Mouse (Mus musculus) heart, embryonic 16.5 days (tissue): ENCODE results near the gene Tbc1d30. TPM values are rescaled to one million over a fixed set of nuclear protein-coding genes. Genes with fewer than 3 reads are reported as not detected.
"Not testable (repeated sequence)": the region's sequence is repeated elsewhere in the genome, so short reads cannot be mapped to it uniquely, and the experiment has no call there.

Experiments
- ATAC-seq: fragments of 200-750 bp; cut with Nextera tagmentation; replicated peaks from 2 replicates; pipeline ENCODE4 v1.8.0; 2017; ENCODE audit warnings: moderate number of reproducible peaks; ENCODE audit not compliant: insufficient read depth, low FRiP score; ENCODE audit errors: extremely low read depth
- H3K27ac ChIP-seq: fragments of 300-500 bp; sonication (generic); 2 replicates; pipeline ENCODE4 v1.5.1; 2014; ENCODE audit warnings: mild to moderate bottlenecking, low read length, control low read depth, moderate library complexity
- H3K27me3 ChIP-seq: fragments of 300-500 bp; sonication (generic); 2 replicates; pipeline ENCODE4 v1.6.1; 2014; ENCODE audit warnings: low read length, mixed read lengths; ENCODE audit not compliant: control insufficient read depth, insufficient read depth
- H3K36me3 ChIP-seq: fragments of 300-500 bp; sonication (generic); 2 replicates; pipeline ENCODE4 v1.6.1; 2014; ENCODE audit not compliant: control insufficient read depth, insufficient read depth
- H3K4me1 ChIP-seq: fragments of 300-500 bp; sonication (generic); 2 replicates; pipeline ENCODE4 v1.6.1; 2014; ENCODE audit warnings: low read length, mixed read lengths; ENCODE audit not compliant: control insufficient read depth, insufficient read depth
- H3K4me2 ChIP-seq: fragments of 300-500 bp; sonication (generic); 2 replicates; pipeline ENCODE4 v1.6.1; 2014; ENCODE audit warnings: low read depth, mild to moderate bottlenecking, control low read depth, low read length
- H3K4me3 ChIP-seq: fragments of 300-500 bp; sonication (generic); 2 replicates; pipeline ENCODE4 v1.5.1; 2014; ENCODE audit warnings: mild to moderate bottlenecking, control low read depth, low read length
- H3K9ac ChIP-seq: fragments of 300-500 bp; sonication (generic); 2 replicates; pipeline ENCODE4 v1.6.1; 2014; ENCODE audit warnings: low read length, control low read depth
- H3K9me3 ChIP-seq: fragments of 300-500 bp; sonication (generic); replicated peaks from 2 replicates; pipeline ENCODE4 v1.6.1; 2016; ENCODE audit warnings: low read length; ENCODE audit not compliant: control insufficient read depth
- WGBS: fragments of 180-500 bp; shearing (Covaris S2); extraction: QIAGEN DNeasy Blood & Tissue Kit; methylation state at CpG from one replicate; pipeline ENCODE4 v1.1.7; 2014; 5-methylcytosine and 5-hydroxymethylcytosine counted together
- polyA plus RNA-seq: library from polyadenylated mRNA; unstranded; fragments of >200 nt; fragmentation: Nextera tagmentation; extraction: Ambion mirVana; gene quantifications from 2 replicates; pipeline ENCODE4 v1.2.1, GENCODE M21; 2015

Gene Tbc1d30
- polyA plus RNA-seq, 1 experiment from 2014 or later: 1.2 TPM

DNA sequence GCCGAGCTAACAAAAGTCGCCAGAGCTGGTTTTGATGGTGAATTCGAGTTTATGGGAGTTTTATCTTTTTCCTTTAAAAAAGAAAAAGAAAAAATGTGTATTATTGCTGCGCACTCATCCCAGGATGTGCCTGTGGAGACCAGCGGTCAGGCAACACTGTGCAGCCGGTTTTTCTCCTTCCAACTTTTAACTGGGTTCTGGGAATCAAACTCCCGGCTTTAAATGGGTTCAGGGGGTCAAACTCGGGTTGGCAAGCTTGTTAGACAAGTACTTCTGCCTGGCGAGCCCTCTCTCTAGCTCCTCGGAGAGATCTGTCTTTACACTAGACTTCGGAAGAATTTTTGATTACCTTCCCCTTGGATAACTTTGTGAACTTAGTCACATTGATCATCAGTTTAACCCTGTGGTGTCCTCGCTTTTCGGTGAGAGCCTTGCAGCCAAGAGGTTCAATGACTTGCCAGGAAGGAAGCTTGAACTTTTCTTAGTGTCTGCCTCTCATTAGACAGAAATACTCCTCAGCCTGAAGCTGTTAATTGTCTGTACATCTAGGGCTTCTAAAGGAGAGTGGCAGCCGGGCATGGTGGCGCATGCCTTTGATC is 713 bp upstream of the Tbc1d30 start:
- 36% methylated on average over 15 of the region's 15 CpGs for WGBS

GRCm38 (mm10) chr10:121350357-121351065 is 567 bp downstream of the Tbc1d30 start:
- 3% methylated on average over 34 of the region's 35 CpGs for WGBS

More for the DNA sequence above, 713 bp upstream of the Tbc1d30 start:
- H3K4me2 ChIP-seq: peak overlapping the region; percentile 98
- H3K9ac ChIP-seq: peak overlapping the region; percentile 77
- H3K27ac ChIP-seq: no peak overlapping the region
- no peaks in the 10 kb centered on the region for H3K36me3 ChIP-seq
- no peaks in the 10 kb centered on the region for H3K9me3 ChIP-seq
- ATAC-seq: no peak
- peaks cover 4% of the 10 kb centered on the region; the same call in 1 of the 2 replicates for H3K27me3 ChIP-seq
- H3K4me1 ChIP-seq: peaks cover 19% of the 10 kb centered on the region
- H3K4me3 ChIP-seq: peak overlapping the region; percentile 68

DNA sequence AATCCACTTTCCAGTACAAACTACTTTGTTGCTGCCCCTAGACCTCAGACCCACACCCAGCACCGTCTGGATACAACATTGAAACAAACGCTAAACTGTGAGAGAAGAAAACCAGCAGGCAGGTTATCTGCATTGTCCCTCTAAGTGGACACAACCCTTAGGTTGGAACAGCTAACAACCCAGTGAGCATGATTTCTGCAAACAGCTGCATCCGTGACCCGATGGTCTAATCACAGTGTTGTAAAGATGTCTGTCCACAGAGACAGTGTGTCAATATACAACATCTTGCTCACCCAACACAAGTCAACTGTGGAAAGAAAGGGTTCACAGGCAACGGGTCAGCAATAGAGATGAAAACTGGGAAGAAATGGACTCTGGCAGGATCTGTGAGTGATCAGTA is 1.8 kb downstream of the Tbc1d30 start:
- Histone ChIP-seq H3K9ac (peak overlapping the region; percentile 41), H3K4me1 (peaks cover 19% of the 10 kb centered on the region), H3K27me3 (peaks cover 4% of the 10 kb centered on the region; the same call in 1 of the 2 replicates), H3K4me2 (peak overlapping the region; percentile 98), H3K9me3 (no peaks in the 10 kb centered on the region), H3K36me3 (no peaks in the 10 kb centered on the region), H3K27ac (peak overlapping the region; percentile 79), H3K4me3 (peak overlapping the region; percentile 26)
- ATAC-seq: peak; percentile 11; the same call in 1 of the 2 replicates
- 25% methylated on average over 5 of the region's 5 CpGs for WGBS

More at GRCm38 (mm10) chr10:121350357-121351065, 567 bp downstream of the Tbc1d30 start:
- Histone ChIP-seq H3K9me3 (no peaks in the 10 kb centered on the region), H3K27ac (peak overlapping the region; percentile 52), H3K4me1 (peaks cover 19% of the 10 kb centered on the region), H3K4me2 (peak overlapping the region; percentile 98), H3K4me3 (peak overlapping the region; percentile 68), H3K36me3 (no peaks in the 10 kb centered on the region), H3K27me3 (peaks cover 4% of the 10 kb centered on the region; the same call in 1 of the 2 replicates), H3K9ac (peak overlapping the region; percentile 77)
- ATAC-seq: peak; percentile 50

- Histone ChIP-seq H3K27me3 (no peaks in the 10 kb centered on the region), H3K4me3 (no peak overlapping the region), H3K9ac (no peak overlapping the region), H3K9me3 (no peaks in the 10 kb centered on the region), H3K4me2 (no peak overlapping the region), H3K4me1 (peaks cover 3% of the 10 kb centered on the region; the same call in 1 of the 2 replicates), H3K27ac (peak overlapping the region; percentile 40), H3K36me3 (no peaks in the 10 kb centered on the region)
- WGBS: 43% methylated on average over 6 of the region's 6 CpGs
- ATAC-seq: no peak
Observed at GRCm38 (mm10) chr10:121343867-121344266, 7.2 kb downstream of the Tbc1d30 start.

- Histone ChIP-seq H3K27ac (no peak overlapping the region), H3K27me3 (no peaks in the 10 kb centered on the region), H3K4me2 (no peak overlapping the region), H3K9me3 (no peaks in the 10 kb centered on the region), H3K36me3 (no peaks in the 10 kb centered on the region), H3K9ac (no peak overlapping the region), H3K4me1 (0 out of 2 replicates have a peak, but pooled peaks cover 2% of the 10 kb centered on the region), H3K4me3 (no peak overlapping the region)
- WGBS: 95% methylated on average over 10 of the region's 10 CpGs
- no peak for ATAC-seq
Observed at GRCm38 (mm10) chr10:121342260-121342659, 8.8 kb downstream of the Tbc1d30 start.

GRCm38 (mm10) chr10:121340754-121341593 is 10.1 kb downstream of the Tbc1d30 start:
- 65% methylated on average over 11 of the region's 11 CpGs for WGBS
- no peak for ATAC-seq
- no peak overlapping the region for H3K4me3 ChIP-seq
- no peaks in the 10 kb centered on the region for H3K9me3 ChIP-seq
- H3K4me2 ChIP-seq: no peak overlapping the region
- H3K4me1 ChIP-seq: 0 out of 2 replicates have a peak, but pooled peaks cover 2% of the 10 kb centered on the region
- H3K27ac ChIP-seq: no peak overlapping the region
- H3K36me3 ChIP-seq: no peaks in the 10 kb centered on the region
- H3K9ac ChIP-seq: no peak overlapping the region
- no peaks in the 10 kb centered on the region for H3K27me3 ChIP-seq

DNA sequence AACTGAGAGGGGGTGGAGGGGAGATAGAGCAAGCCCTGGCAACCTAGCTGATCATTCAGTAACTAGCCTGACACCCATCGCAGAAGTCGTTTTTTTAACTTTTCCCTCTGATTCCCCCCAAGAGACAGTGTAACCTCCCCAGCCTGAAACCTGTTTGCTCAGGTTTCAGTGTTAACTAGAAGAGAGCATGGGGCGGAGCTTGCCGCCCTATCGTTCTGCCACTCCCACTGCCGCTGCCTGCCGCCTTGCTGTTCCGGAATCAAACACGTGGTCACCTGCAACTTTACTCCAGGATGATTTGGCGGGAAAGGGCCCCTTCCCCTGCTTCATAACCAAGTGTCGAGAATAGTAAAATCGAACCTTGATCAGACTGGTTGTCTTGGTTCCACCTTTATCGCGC is 14.5 kb downstream of the Tbc1d30 start:
- 47% methylated on average over 14 of the region's 14 CpGs for WGBS
- not testable (repeated sequence) for H3K27me3 ChIP-seq, H3K4me3 ChIP-seq, H3K9me3 ChIP-seq, H3K27ac ChIP-seq, H3K36me3 ChIP-seq, H3K4me1 ChIP-seq, ATAC-seq, H3K9ac ChIP-seq
- H3K4me2 ChIP-seq: peak overlapping the region; percentile 21; the same call in 1 of the 2 replicates

GRCm38 (mm10) chr10:121334576-121334975 is 16.5 kb downstream of the Tbc1d30 start:
- 77% methylated on average over 3 of the region's 3 CpGs for WGBS
- no peaks in the 10 kb centered on the region for H3K27me3 ChIP-seq

More at GRCm38 (mm10) chr10:121334576-121334975, 16.5 kb downstream of the Tbc1d30 start:
- Histone ChIP-seq H3K4me3 (no peak overlapping the region), H3K36me3 (peaks cover 4% of the 10 kb centered on the region; the same call in 1 of the 2 replicates), H3K27ac (no peak overlapping the region), H3K9ac (no peak overlapping the region), H3K4me1 (no peaks in the 10 kb centered on the region), H3K4me2 (no peak overlapping the region), H3K9me3 (no peaks in the 10 kb centered on the region)
- ATAC-seq: no peak
